Mouse (Mus musculus) midbrain, postnatal 0 days (tissue): ENCODE measurements around the gene Adprm. TPM values are rescaled to one million over a fixed set of nuclear protein-coding genes. Genes with fewer than 3 reads are reported as not detected.

ENCODE experiments used
- ATAC-seq: fragments of 200-750 bp; cut with Nextera tagmentation; 2 replicates; pipeline ENCODE4 v1.8.0; 2017; ENCODE audit warnings: moderate number of reproducible peaks, mild to moderate bottlenecking, moderate TSS enrichment, moderate library complexity; ENCODE audit not compliant: low FRiP score
- DNase-seq: peaks from one replicate; pipeline ENCODE4 v3.0.0-alpha.2; 2015; ENCODE audit warnings: low spot score
- H3K27ac ChIP-seq: fragments of 300-500 bp; sonication (generic); 2 replicates; pipeline ENCODE4 v1.5.1; 2014; ENCODE audit warnings: low read depth, mild to moderate bottlenecking, low read length, mixed read lengths
- H3K27me3 ChIP-seq: fragments of 300-500 bp; sonication (generic); 2 replicates; pipeline ENCODE4 v1.6.1; 2014; ENCODE audit warnings: low read length, control low read depth, mixed read lengths; ENCODE audit not compliant: insufficient read depth
- H3K36me3 ChIP-seq: fragments of 300-500 bp; sonication (generic); 2 replicates; pipeline ENCODE4 v1.6.1; 2014; ENCODE audit warnings: low read length, control low read depth, mixed read lengths; ENCODE audit not compliant: insufficient read depth
- H3K4me1 ChIP-seq: fragments of 300-500 bp; sonication (generic); 2 replicates; pipeline ENCODE4 v1.6.1; 2014; ENCODE audit warnings: mild to moderate bottlenecking, control low read depth, antibody characterized with exemption, low read length, mixed read lengths; ENCODE audit not compliant: insufficient read depth
- H3K4me2 ChIP-seq: fragments of 300-500 bp; sonication (generic); 2 replicates; pipeline ENCODE4 v1.6.1; 2014; ENCODE audit warnings: low read depth, mild to moderate bottlenecking, low read length, mixed read lengths; ENCODE audit not compliant: poor library complexity, severe bottlenecking
- H3K4me3 ChIP-seq: fragments of 300-500 bp; sonication (generic); 2 replicates; pipeline ENCODE4 v1.5.1; 2014; ENCODE audit warnings: low read depth, mild to moderate bottlenecking, low read length, moderate library complexity
- H3K9ac ChIP-seq: fragments of 300-500 bp; sonication (generic); replicated peaks from 2 replicates; pipeline ENCODE4 v1.6.1; 2014; ENCODE audit warnings: mild to moderate bottlenecking, low read length, moderate library complexity, mixed read lengths; ENCODE audit not compliant: poor library complexity, severe bottlenecking
- H3K9me3 ChIP-seq: fragments of 300-500 bp; sonication (generic); 2 replicates; pipeline ENCODE4 v1.6.1; 2016; ENCODE audit warnings: low read length, control low read depth
- CTCF ChIP-seq: IDR thresholded peaks from 2 replicates; pipeline ENCODE4 v1.5.1; 2016; ENCODE audit warnings: antibody characterized with exemption, mild to moderate bottlenecking
- WGBS: fragments of 180-500 bp; shearing (Covaris S2); extraction: QIAGEN DNeasy Blood & Tissue Kit; methylation state at CpG from one replicate; pipeline ENCODE4 v1.1.7; 2014; 5-methylcytosine and 5-hydroxymethylcytosine counted together
- microRNA-seq: library from miRNA; unstranded; fragments of <30 nt; microRNA quantifications from one replicate; pipeline ENCODE4, GENCODE M21; 2016; ENCODE audit warnings: borderline number of aligned reads
- polyA plus RNA-seq: library from polyadenylated mRNA; unstranded; fragments of >200 nt; fragmentation: Nextera tagmentation; extraction: Ambion mirVana; gene quantifications from 2 replicates; pipeline ENCODE4 v1.2.1, GENCODE M21; 2015
- total RNA-seq: library from RNA; depleted of rRNA; stranded (reverse); fragments of >200 nt; gene quantifications from 2 replicates; pipeline ENCODE4 v1.2.3, GENCODE M21; 2014; rRNA removed

Adprm gene
- total and polyA plus RNA-seq, 2 experiments from 2014 or later: 25.9 to 28.6 TPM

DNA sequence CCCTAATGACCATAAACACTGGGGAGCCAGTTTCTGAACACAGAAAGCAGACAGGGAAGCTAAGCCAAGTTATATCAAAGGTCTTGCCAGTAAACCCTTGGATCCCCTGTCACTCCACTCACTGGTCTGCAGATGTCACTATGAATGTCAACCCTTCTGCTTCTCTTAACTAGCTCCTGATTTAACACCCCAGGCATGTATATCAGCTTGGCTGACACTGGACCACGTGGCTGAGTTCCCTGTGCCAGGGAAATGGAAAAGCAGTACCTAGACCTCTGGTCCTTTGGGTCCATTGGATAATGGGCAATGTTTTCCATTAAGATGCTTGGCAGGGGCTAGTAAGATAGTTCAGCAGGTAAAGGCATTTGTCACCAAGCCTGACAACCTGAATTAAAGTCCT, 58.7 kb downstream of the Adprm start:
- Histone ChIP-seq H3K27ac (no peak overlapping the region), H3K9me3 (no peaks in the 10 kb centered on the region), H3K36me3 (no peaks in the 10 kb centered on the region), H3K4me1 (no peaks in the 10 kb centered on the region), H3K9ac (no peak overlapping the region), H3K4me2 (no peak overlapping the region), H3K4me3 (no peak overlapping the region), H3K27me3 (no peaks in the 10 kb centered on the region)
- DNase-seq (peak; percentile 69), ATAC-seq (no peak)
- WGBS: 35% methylated on average over 1 of the region's 1 CpGs
- TF ChIP-seq CTCF: no peak

- DNase-seq: no peak
- no peak overlapping the region for H3K9ac ChIP-seq
- WGBS: 72% methylated on average over 2 of the region's 2 CpGs
- H3K36me3 ChIP-seq: no peaks in the 10 kb centered on the region
- no peaks in the 10 kb centered on the region for H3K9me3 ChIP-seq
- ATAC-seq: no peak
- no peak overlapping the region for H3K4me2 ChIP-seq
- no peaks in the 10 kb centered on the region for H3K4me1 ChIP-seq
- no peak overlapping the region for H3K4me3 ChIP-seq
- H3K27me3 ChIP-seq: no peaks in the 10 kb centered on the region
- H3K27ac ChIP-seq: no peak overlapping the region
- no peak for TF ChIP-seq CTCF
These were observed 60.2 kb downstream of the Adprm start for GRCm38 (mm10) chr11:66992150-66992549.

Small RNA genes within 50 kb of the gene (microRNA-seq; reads per million reads assigned to microRNA genes)
- gene Mir6923: not detected

Other genes with a start within 250 kb of the Adprm start
- 0.76 and 1.4 TPM in 2 replicates for gene Pirt, start 140.6 kb downstream of the Adprm start, total RNA-seq
- gene Pirt, start 140.6 kb downstream of the Adprm start, polyA plus RNA-seq: 0.47 and 0.59 TPM in 2 replicates
- not detected in 2 replicates for gene Tmem238l, start 96.0 kb downstream of the Adprm start, total RNA-seq
- gene Tmem238l, start 96.0 kb downstream of the Adprm start, polyA plus RNA-seq: not detected in 2 replicates
- 0.11 and 0.28 TPM in 2 replicates for gene Tmem220, start 27.4 kb downstream of the Adprm start, total RNA-seq
- gene Tmem220, start 27.4 kb downstream of the Adprm start, polyA plus RNA-seq: 0.50 and 0.93 TPM in 2 replicates
- 11.2 and 12.4 TPM in 2 replicates for gene Sco1, start 76 bp upstream of the Adprm start, total RNA-seq
- 13.2 and 14.7 TPM in 2 replicates for gene Sco1, start 76 bp upstream of the Adprm start, polyA plus RNA-seq
- 0.24 and 1.2 TPM in 2 replicates for gene Myh3, start 25.7 kb upstream of the Adprm start, total RNA-seq
- gene Myh3, start 25.7 kb upstream of the Adprm start, polyA plus RNA-seq: 0.13 and 0.25 TPM in 2 replicates
- 0.33 and 0.55 TPM in 2 replicates for gene Myh2, start 118.4 kb upstream of the Adprm start, total RNA-seq
- gene Myh2, start 118.4 kb upstream of the Adprm start, polyA plus RNA-seq: 0.15 and 0.20 TPM in 2 replicates
- gene Myh1, start 147.5 kb upstream of the Adprm start, total RNA-seq: 0.11 and 0.19 TPM in 2 replicates
- 0.10 and 0.11 TPM in 2 replicates for gene Myh1, start 147.5 kb upstream of the Adprm start, polyA plus RNA-seq
- 0.11 and 0.19 TPM in 2 replicates for gene Myh4, start 185.4 kb upstream of the Adprm start, total RNA-seq
- gene Myh4, start 185.4 kb upstream of the Adprm start, polyA plus RNA-seq: 0.07 and 0.10 TPM in 2 replicates
- gene Myh8, start 224.5 kb upstream of the Adprm start, total RNA-seq: 1.0 and 3.0 TPM in 2 replicates
- gene Myh8, start 224.5 kb upstream of the Adprm start, polyA plus RNA-seq: 0.36 and 0.40 TPM in 2 replicates